Mouse (Mus musculus): ENCODE measurements around the gene Dph1. TPM values are rescaled to one million over a fixed set of nuclear protein-coding genes. Genes with fewer than 3 reads are reported as not detected.

Gene Dph1
- polyA plus RNA-seq, 1 experiment from 2014 or later = 18.4 TPM

GRCm38 (mm10) chr11:75164051-75164450, 27.0 kb downstream of the Dph1 start:
- Histone ChIP-seq H3K36me3 (peaks cover 20% of the 10 kb centered on the region; the same call in 1 of the 2 replicates), H3K9ac (peak overlapping the region; percentile 7; the same call in 1 of the 2 replicates), H3K4me3 (replicated peaks) (no peak overlapping the region; the same call in 1 of the 2 replicates), H3K4me1 (peaks cover 72% of the 10 kb centered on the region), H3K27ac (peak overlapping the region; percentile 91), H3K27me3 (replicated peaks) (peaks cover 29% of the 10 kb centered on the region), H3K9me3 (no peaks in the 10 kb centered on the region), H3K4me2 (peak overlapping the region; percentile 85)
- 67% methylated on average over 2 of the region's 2 CpGs for WGBS
- no peak for ATAC-seq (ENCODE audit: insufficient read depth, low FRiP score, low read depth)

- 65% methylated on average over 6 of the region's 6 CpGs for WGBS
- Histone ChIP-seq H3K9ac (no peak overlapping the region), H3K4me1 (peaks cover 74% of the 10 kb centered on the region), H3K27ac (peak overlapping the region; percentile 91), H3K36me3 (peaks cover 20% of the 10 kb centered on the region; the same call in 1 of the 2 replicates), H3K4me2 (peak overlapping the region; percentile 85), H3K27me3 (replicated peaks) (peaks cover 26% of the 10 kb centered on the region), H3K4me3 (replicated peaks) (no peak overlapping the region), H3K9me3 (no peaks in the 10 kb centered on the region)
- no peak for ATAC-seq (ENCODE audit: insufficient read depth, low FRiP score, low read depth)
These were observed 27.7 kb downstream of the Dph1 start for GRCm38 (mm10) chr11:75163379-75163778.

DNA sequence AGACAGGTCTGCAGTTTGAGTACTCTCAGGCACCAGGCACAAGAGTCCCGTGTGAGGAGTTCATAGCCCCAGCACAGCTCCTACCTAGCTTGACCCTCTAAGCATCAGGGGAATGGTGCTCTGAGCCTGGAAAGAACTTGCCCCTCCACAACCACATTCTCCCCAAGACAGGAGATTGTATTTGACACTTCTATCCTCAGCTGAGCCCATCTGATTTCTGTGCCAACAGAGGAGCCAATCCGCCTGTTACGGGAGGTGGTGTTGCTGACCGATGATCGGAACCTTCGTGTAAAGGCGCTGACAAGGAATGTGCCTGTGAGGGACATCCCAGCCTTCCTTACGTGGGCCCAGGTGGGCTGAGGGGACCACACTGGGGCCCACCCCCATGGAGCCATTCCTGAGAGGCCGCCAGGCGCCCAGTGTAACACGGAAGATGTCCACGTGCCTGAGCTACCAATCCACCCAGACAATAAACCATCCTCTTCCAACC, 28.4 kb downstream of the Dph1 start:
- WGBS = 77% methylated on average over 12 of the region's 12 CpGs
- no peaks in the 10 kb centered on the region for H3K9me3 ChIP-seq
- H3K36me3 ChIP-seq = peaks cover 20% of the 10 kb centered on the region; the same call in 1 of the 2 replicates
- H3K4me2 ChIP-seq = peak overlapping the region; percentile 85; the same call in 1 of the 2 replicates
- peaks cover 19% of the 10 kb centered on the region for H3K27me3 ChIP-seq (replicated peaks)
- no peak overlapping the region for H3K9ac ChIP-seq
- H3K4me1 ChIP-seq = peaks cover 75% of the 10 kb centered on the region
- peak overlapping the region; percentile 91 for H3K27ac ChIP-seq
- H3K4me3 ChIP-seq (replicated peaks) = no peak overlapping the region
- no peak for ATAC-seq (ENCODE audit: insufficient read depth, low FRiP score, low read depth)

GRCm38 (mm10) chr11:75161417-75162008, 29.5 kb downstream of the Dph1 start:
- Histone ChIP-seq H3K36me3 (peaks cover 20% of the 10 kb centered on the region; the same call in 1 of the 2 replicates), H3K4me1 (peaks cover 78% of the 10 kb centered on the region), H3K27me3 (replicated peaks) (peaks cover 11% of the 10 kb centered on the region; the same call in 1 of the 2 replicates), H3K4me2 (no peak overlapping the region), H3K27ac (peak overlapping the region; percentile 91), H3K4me3 (replicated peaks) (no peak overlapping the region), H3K9me3 (no peaks in the 10 kb centered on the region), H3K9ac (no peak overlapping the region)
- WGBS = 34% methylated on average over 4 of the region's 4 CpGs
- ATAC-seq (ENCODE audit: insufficient read depth, low FRiP score, low read depth) = peak; percentile 33; the same call in 1 of the 2 replicates

GRCm38 (mm10) chr11:75160954-75161353, 30.1 kb downstream of the Dph1 start:
- H3K36me3 ChIP-seq = peaks cover 20% of the 10 kb centered on the region; the same call in 1 of the 2 replicates
- H3K4me3 ChIP-seq (replicated peaks) = no peak overlapping the region
- no peak overlapping the region for H3K9ac ChIP-seq
- peaks cover 78% of the 10 kb centered on the region for H3K4me1 ChIP-seq
- H3K4me2 ChIP-seq = no peak overlapping the region
- WGBS = 49% methylated on average over 7 of the region's 7 CpGs
- no peak for ATAC-seq (ENCODE audit: insufficient read depth, low FRiP score, low read depth)
- no peaks in the 10 kb centered on the region for H3K9me3 ChIP-seq
- peak overlapping the region; percentile 78 for H3K27ac ChIP-seq
- H3K27me3 ChIP-seq (replicated peaks) = peaks cover 5% of the 10 kb centered on the region; the same call in 1 of the 2 replicates

DNA sequence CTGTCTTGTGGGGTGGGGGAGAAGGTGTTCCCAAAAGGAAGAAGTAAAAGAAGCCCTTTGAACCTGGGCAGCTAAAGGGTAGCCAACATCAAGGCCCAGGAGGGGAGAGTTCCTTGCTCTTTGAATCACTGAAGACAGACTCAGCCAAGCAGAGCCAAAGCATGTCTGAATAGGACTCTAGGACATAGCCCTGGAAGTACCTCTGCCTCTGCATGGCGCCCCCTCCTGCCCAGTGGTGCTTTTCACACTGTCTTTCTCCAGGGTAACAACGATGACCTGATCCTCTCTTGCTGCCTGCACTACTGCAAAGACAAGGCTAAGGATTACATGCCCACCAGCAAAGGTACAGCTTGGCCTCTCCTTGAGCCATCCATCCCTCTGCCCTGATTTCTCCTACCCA, 31.5 kb downstream of the Dph1 start:
- Histone ChIP-seq H3K4me1 (peaks cover 74% of the 10 kb centered on the region), H3K4me2 (no peak overlapping the region), H3K4me3 (replicated peaks) (no peak overlapping the region), H3K27ac (0 out of 2 replicates have a peak overlapping the region, but pooled peaks have one; percentile 78), H3K9me3 (no peaks in the 10 kb centered on the region), H3K27me3 (replicated peaks) (no peaks in the 10 kb centered on the region), H3K36me3 (peaks cover 20% of the 10 kb centered on the region; the same call in 1 of the 2 replicates), H3K9ac (no peak overlapping the region)
- ATAC-seq (ENCODE audit: insufficient read depth, low FRiP score, low read depth) = no peak
- 64% methylated on average over 2 of the region's 2 CpGs for WGBS

- H3K9ac ChIP-seq = no peak overlapping the region
- no peaks in the 10 kb centered on the region for H3K27me3 ChIP-seq (replicated peaks)
- peaks cover 73% of the 10 kb centered on the region for H3K4me1 ChIP-seq
- H3K36me3 ChIP-seq = peaks cover 18% of the 10 kb centered on the region; the same call in 1 of the 2 replicates
- no peak overlapping the region for H3K4me3 ChIP-seq (replicated peaks)
- WGBS = 80% methylated on average over 14 of the region's 14 CpGs
- no peak overlapping the region for H3K4me2 ChIP-seq
- no peak for ATAC-seq (ENCODE audit: insufficient read depth, low FRiP score, low read depth)
- peak overlapping the region; percentile 75 for H3K27ac ChIP-seq
- no peaks in the 10 kb centered on the region for H3K9me3 ChIP-seq
These were observed 32.6 kb downstream of the Dph1 start for GRCm38 (mm10) chr11:75158432-75158831.

DNA sequence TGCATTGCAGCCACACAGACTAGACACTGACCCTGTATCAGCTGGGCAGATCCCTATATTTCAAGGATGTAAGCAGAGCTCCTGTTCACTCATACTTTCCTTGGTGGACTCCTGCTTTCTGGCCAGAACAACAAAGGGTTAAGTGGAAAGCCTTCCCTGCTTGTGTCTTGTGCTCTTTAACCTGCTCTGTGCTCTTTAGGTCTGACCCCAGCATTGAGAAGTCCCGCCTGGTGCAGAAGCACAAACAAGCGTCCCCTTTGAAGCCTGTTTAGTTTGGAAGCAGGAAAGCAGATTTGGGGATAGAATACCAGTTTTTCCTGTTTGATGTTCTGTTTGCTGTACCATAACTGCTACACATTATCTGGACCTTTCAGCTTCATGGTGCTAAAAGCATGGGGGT, 33.1 kb downstream of the Dph1 start:
- Histone ChIP-seq H3K4me3 (replicated peaks) (no peak overlapping the region), H3K9ac (no peak overlapping the region), H3K4me2 (no peak overlapping the region), H3K27ac (peak overlapping the region; percentile 75), H3K9me3 (no peaks in the 10 kb centered on the region), H3K36me3 (peaks cover 13% of the 10 kb centered on the region; the same call in 1 of the 2 replicates), H3K4me1 (peaks cover 71% of the 10 kb centered on the region), H3K27me3 (replicated peaks) (no peaks in the 10 kb centered on the region)
- 32% methylated on average over 2 of the region's 2 CpGs for WGBS
- peak; percentile 28; the same call in 1 of the 2 replicates for ATAC-seq (ENCODE audit: insufficient read depth, low FRiP score, low read depth)

DNA sequence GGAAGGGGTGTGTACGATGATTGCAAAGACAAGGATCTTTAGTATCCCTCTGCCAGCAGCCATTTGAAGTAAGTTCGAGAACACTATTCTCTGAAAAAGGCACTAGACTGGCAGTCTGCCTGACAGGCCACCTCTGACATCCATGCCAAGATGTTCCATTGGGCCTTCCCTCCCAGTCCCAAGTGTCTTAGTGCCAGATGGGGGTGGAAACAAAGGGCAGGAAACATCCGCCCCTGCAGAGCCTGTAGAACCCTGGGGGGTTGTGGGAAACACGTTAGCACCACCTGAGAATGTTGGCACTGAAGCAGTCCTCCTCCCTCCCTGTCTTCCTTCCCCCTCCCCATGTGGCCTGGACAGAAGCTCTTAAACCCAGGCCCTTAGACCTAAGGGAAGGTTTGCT, 34.0 kb downstream of the Dph1 start:
- 45% methylated on average over 4 of the region's 4 CpGs for WGBS

GRCm38 (mm10) chr11:75156416-75156815, 34.6 kb downstream of the Dph1 start:
- H3K9me3 ChIP-seq = no peaks in the 10 kb centered on the region
- H3K36me3 ChIP-seq = 0 out of 2 replicates have a peak, but pooled peaks cover 6% of the 10 kb centered on the region
- H3K4me1 ChIP-seq = peaks cover 62% of the 10 kb centered on the region
- H3K27me3 ChIP-seq (replicated peaks) = no peaks in the 10 kb centered on the region
- H3K4me3 ChIP-seq (replicated peaks) = no peak overlapping the region
- ATAC-seq (ENCODE audit: insufficient read depth, low FRiP score, low read depth) = no peak
- H3K4me2 ChIP-seq = no peak overlapping the region
- peak overlapping the region; percentile 75 for H3K27ac ChIP-seq
- 36% methylated on average over 5 of the region's 5 CpGs for WGBS
- H3K9ac ChIP-seq = no peak overlapping the region

More for the DNA sequence above, 34.0 kb downstream of the Dph1 start:
- Histone ChIP-seq H3K4me3 (replicated peaks) (no peak overlapping the region), H3K4me2 (no peak overlapping the region), H3K27ac (peak overlapping the region; percentile 75), H3K9ac (no peak overlapping the region), H3K27me3 (replicated peaks) (no peaks in the 10 kb centered on the region), H3K4me1 (peaks cover 67% of the 10 kb centered on the region), H3K36me3 (0 out of 2 replicates have a peak, but pooled peaks cover 6% of the 10 kb centered on the region), H3K9me3 (no peaks in the 10 kb centered on the region)
- no peak for ATAC-seq (ENCODE audit: insufficient read depth, low FRiP score, low read depth)

DNA sequence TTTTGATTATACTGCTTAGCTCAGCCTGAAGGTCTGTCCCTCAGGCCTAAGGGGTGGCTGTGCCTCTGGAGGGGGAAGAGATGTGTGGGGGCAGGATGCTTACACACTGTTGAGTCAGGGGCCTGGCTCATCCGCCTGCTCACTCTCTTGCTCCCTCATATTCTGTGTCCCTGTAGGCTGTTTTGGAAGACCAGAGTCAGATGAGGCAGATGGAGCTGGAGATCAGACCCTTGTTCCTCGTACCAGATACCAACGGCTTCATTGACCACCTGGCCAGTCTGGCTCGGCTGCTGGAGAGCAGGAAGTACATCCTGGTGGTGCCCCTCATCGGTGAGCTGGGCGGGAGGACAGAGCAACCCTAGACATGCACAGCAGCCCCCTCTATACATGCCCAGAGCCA, 35.1 kb downstream of the Dph1 start:
- no peaks in the 10 kb centered on the region for H3K9me3 ChIP-seq
- no peaks in the 10 kb centered on the region for H3K27me3 ChIP-seq (replicated peaks)
- no peak for ATAC-seq (ENCODE audit: insufficient read depth, low FRiP score, low read depth)
- 49% methylated on average over 6 of the region's 6 CpGs for WGBS
- 0 out of 2 replicates have a peak, but pooled peaks cover 6% of the 10 kb centered on the region for H3K36me3 ChIP-seq
- peak overlapping the region; percentile 75 for H3K27ac ChIP-seq
- H3K4me2 ChIP-seq = no peak overlapping the region
- peaks cover 58% of the 10 kb centered on the region for H3K4me1 ChIP-seq
- no peak overlapping the region for H3K4me3 ChIP-seq (replicated peaks)
- no peak overlapping the region for H3K9ac ChIP-seq

DNA sequence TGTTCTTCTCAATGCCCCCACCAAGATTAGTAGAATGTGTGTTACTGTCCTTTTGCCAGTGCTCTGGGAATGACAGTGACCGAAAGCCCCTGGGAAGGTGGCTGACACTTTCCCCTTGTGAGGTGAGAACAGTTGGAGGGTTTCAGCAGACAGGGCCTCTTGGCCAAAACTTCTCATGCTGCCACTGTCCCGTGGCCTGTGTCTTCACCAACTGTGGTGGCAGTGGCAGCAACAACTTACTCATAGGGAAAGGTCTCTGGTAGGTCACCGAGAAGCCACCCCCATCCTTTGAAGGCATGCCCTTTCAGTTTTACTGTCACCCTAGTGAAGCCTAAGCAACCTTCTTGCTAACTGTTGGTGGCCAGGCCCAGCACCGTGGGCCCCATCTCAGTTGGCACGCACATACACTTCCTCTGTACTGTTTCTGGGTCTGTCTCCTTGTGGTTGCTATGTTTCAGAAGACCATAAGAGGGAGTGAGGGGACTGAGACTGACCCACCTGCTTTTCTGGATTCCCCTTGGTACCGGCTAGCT, 36.9 kb downstream of the Dph1 start:
- Histone ChIP-seq H3K4me2 (no peak overlapping the region), H3K27me3 (replicated peaks) (no peaks in the 10 kb centered on the region), H3K4me3 (replicated peaks) (no peak overlapping the region), H3K36me3 (peaks cover 4% of the 10 kb centered on the region; the same call in 1 of the 2 replicates), H3K4me1 (peaks cover 45% of the 10 kb centered on the region), H3K9me3 (no peaks in the 10 kb centered on the region), H3K9ac (no peak overlapping the region), H3K27ac (peak overlapping the region; percentile 24; the same call in 1 of the 2 replicates)
- no peak for ATAC-seq (ENCODE audit: insufficient read depth, low FRiP score, low read depth)
- WGBS = 64% methylated on average over 6 of the region's 6 CpGs

All from stomach, embryonic 15.5 days (tissue).